ENCODE assay signal across 10 mouse cellular contexts in genomic region chr11:59921265-59921664, GRCm38 (mm10). TPM values are rescaled to one million over a fixed set of nuclear protein-coding genes. Genes with fewer than 3 reads are reported as not detected.
A peak's percentile ranks its signal among the peaks of the same experiment; 100 is the strongest.
DNase-seq lines count a peak whose midpoint lies in the region; ATAC-seq lines count a peak whose summit lies in the region.
"Had no signal": no experiment of that assay in that cellular context is flagged by ENCODE, and none has a peak within 500 bp of the region (broad histone marks: within the 10 kb centered on the region; RNA-seq: fewer than 3 reads in every experiment).

No protein-coding gene starts in this region.

- ATAC-seq in heart, embryonic 12.5 days (ENCODE audit: insufficient number of reproducible peaks, low FRiP score) = 0 out of 2 replicates have a peak, but pooled peaks have one; percentile 49
- peak; percentile 80 for ATAC-seq in stomach, embryonic 14.5 days (ENCODE audit: insufficient number of reproducible peaks, insufficient read depth, low FRiP score, low read depth)

- H3K4me2 ChIP-seq in heart, embryonic 12.5 days = 0 out of 2 replicates have a peak overlapping the region, but pooled peaks have one; percentile 7
- H3K4me2 ChIP-seq in stomach, embryonic 14.5 days (replicated peaks; ENCODE audit: low read depth, low read length) = peak overlapping the region; percentile 40

- no peak overlapping the region for H3K4me3 ChIP-seq in heart, embryonic 12.5 days
- no peak overlapping the region for H3K4me3 ChIP-seq in stomach, embryonic 14.5 days (ENCODE audit: low read depth, low read length)
- H3K4me3 ChIP-seq: forebrain, embryonic 10.5 days had no signal

- H3K27me3 ChIP-seq in heart, embryonic 12.5 days (replicated peaks) = no peaks in the 10 kb centered on the region
- no peaks in the 10 kb centered on the region for H3K27me3 ChIP-seq in stomach, embryonic 14.5 days (ENCODE audit: control insufficient read depth, insufficient read depth, low read length)

- H3K36me3 ChIP-seq in heart, embryonic 12.5 days = no peaks in the 10 kb centered on the region
- no peaks in the 10 kb centered on the region for H3K36me3 ChIP-seq in stomach, embryonic 14.5 days (ENCODE audit: control insufficient read depth, insufficient read depth, low read length)
- H3K36me3 ChIP-seq: forebrain, embryonic 10.5 days had no signal

- no peak for DNase-seq in heart, postnatal 36 days
- peak; percentile 44 for DNase-seq in heart, postnatal 4 days
- peak; percentile 72 for DNase-seq in liver
- DNase-seq in adrenal gland, postnatal 10 days = no peak
- DNase-seq in left cerebral cortex, adult 18-20 months (ENCODE audit: low spot score in 2 of 2) = no peak
- DNase-seq in right cerebral cortex, postnatal 25 days = no peak
- DNase-seq: midbrain, embryonic 14.5 days had no signal

- H3K4me1 ChIP-seq in heart, embryonic 12.5 days (replicated peaks) = peaks cover 27% of the 10 kb centered on the region
- H3K4me1 ChIP-seq in stomach, embryonic 14.5 days (ENCODE audit: control insufficient read depth, insufficient read depth, low read length) = no peaks in the 10 kb centered on the region; the same call in 1 of the 2 replicates

- intact Hi-C loops in heart, postnatal 36 days (cut with DNase I) = loop anchor here (2.0 kb wide), 1 partner anchor 36 kb away; no protein-coding TSS in a partner anchor

- H3K9ac ChIP-seq in heart, embryonic 12.5 days = no peak overlapping the region
- no peak overlapping the region for H3K9ac ChIP-seq in stomach, embryonic 14.5 days (replicated peaks; ENCODE audit: low read depth, low read length)

- no peak overlapping the region for H3K27ac ChIP-seq in heart, embryonic 12.5 days (ENCODE audit: poor library complexity, severe bottlenecking)
- peak overlapping the region; percentile 62; the same call in 1 of the 2 replicates for H3K27ac ChIP-seq in stomach, embryonic 14.5 days (ENCODE audit: low read length)
- H3K27ac ChIP-seq: forebrain, embryonic 10.5 days had no signal

- no peaks in the 10 kb centered on the region for H3K9me3 ChIP-seq in heart, embryonic 12.5 days (replicated peaks)
- H3K9me3 ChIP-seq in stomach, embryonic 14.5 days (ENCODE audit: control insufficient read depth, low read depth, low read length) = no peaks in the 10 kb centered on the region
- H3K9me3 ChIP-seq: forebrain, embryonic 10.5 days had no signal

- 12% methylated on average over 7 of the region's 7 CpGs for WGBS in heart, embryonic 12.5 days
- 14% methylated on average over 7 of the region's 7 CpGs for WGBS in stomach, embryonic 14.5 days

RNA-seq across cellular contexts. Expression of gene Med9, which starts 26.7 kb away (rescaled TPM):
- polyA plus RNA-seq in heart, embryonic 12.5 days (2016; fragmentation: Nextera tagmentation; extraction: Ambion mirVana) = 46.5 and 48.2 TPM in 2 replicates
- total RNA-seq in heart, postnatal 36 days (2021) = 10 to 100 TPM; 26.2 to 26.6 TPM
- total RNA-seq in heart, postnatal 4 days (2021) = 10 to 100 TPM; 27.5 to 30.2 TPM
- 38.4 and 39.1 TPM in 2 replicates for polyA plus RNA-seq in stomach, embryonic 14.5 days (2014; fragmentation: Nextera tagmentation; extraction: Ambion mirVana)
- 10 to 100 TPM; 30.0 to 31.7 TPM for total RNA-seq in adrenal gland, postnatal 10 days (2021)
- total RNA-seq in left cerebral cortex, adult 18-20 months (2021) = 10 to 100 TPM; 41.8 to 46.7 TPM

RNA-seq across cellular contexts. Expression of gene Rasd1, which starts 43.5 kb away (rescaled TPM):
- polyA plus RNA-seq in heart, embryonic 12.5 days (2016; fragmentation: Nextera tagmentation; extraction: Ambion mirVana) = 13.5 TPM in 2 replicates
- 1 to 10 TPM; 7.3 to 9.3 TPM for total RNA-seq in heart, postnatal 36 days (2021)
- 1 to 10 TPM; 4.0 to 4.4 TPM for total RNA-seq in heart, postnatal 4 days (2021)
- polyA plus RNA-seq in stomach, embryonic 14.5 days (2014; fragmentation: Nextera tagmentation; extraction: Ambion mirVana) = 2.0 and 2.3 TPM in 2 replicates
- 10 to 100 TPM; 36.7 to 62.2 TPM for total RNA-seq in adrenal gland, postnatal 10 days (2021)
- total RNA-seq in left cerebral cortex, adult 18-20 months (2021) = 10 to 100 TPM in 1 of 2 experiments, 1 to 10 TPM in 1; 7.7 to 13.2 TPM

Comparison
In these comparisons a context has a peak if more than half of its experiments do, and no peak if none do; other contexts are left out.
1. DNase-seq: peak in heart, postnatal 4 days (single experiment) and liver (single experiment); none in heart, postnatal 36 days (0 of 2), adrenal gland, postnatal 10 days (single experiment), left cerebral cortex, adult 18-20 months (0 of 2) and right cerebral cortex, postnatal 25 days (single experiment).